Mouse (Mus musculus) c-Kit-positive CD71-negative TER-119-negative erythroid progenitor cells, embryonic 14.5 days (primary cell): ENCODE measurements around the gene Ciapin1.
A peak's percentile ranks its signal among the peaks of the same experiment; 100 is the strongest.
"Not testable (repeated sequence)": the region's sequence is repeated elsewhere in the genome, so short reads cannot be mapped to it uniquely, and the experiment has no call there.

Source experiments
- DNase-seq: peaks from one replicate; pipeline ENCODE4 v3.0.0-alpha.2; 2013; ENCODE audit warnings: low read depth

The Ciapin1 gene

DNA sequence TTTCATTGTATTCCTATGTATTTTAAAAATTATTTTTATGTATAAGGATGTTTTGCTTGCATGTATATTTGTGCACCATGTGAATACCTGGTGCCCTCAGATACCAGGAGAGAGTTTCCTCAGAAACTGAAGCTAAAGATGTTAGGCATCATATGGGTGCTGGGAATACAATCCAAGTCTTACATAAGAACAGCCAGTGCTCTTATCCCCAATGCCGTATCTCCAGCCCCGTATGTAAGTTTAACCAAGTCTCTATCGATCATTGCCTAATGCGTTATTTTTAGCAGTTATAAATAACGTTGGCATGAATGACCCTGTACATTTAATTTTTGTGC lies 18.8 kb upstream of the Ciapin1 start:
- no peak for DNase-seq

GRCm38 (mm10) chr8:94854761-94855160 lies 16.6 kb upstream of the Ciapin1 start:
- not testable (repeated sequence) for DNase-seq

DNA sequence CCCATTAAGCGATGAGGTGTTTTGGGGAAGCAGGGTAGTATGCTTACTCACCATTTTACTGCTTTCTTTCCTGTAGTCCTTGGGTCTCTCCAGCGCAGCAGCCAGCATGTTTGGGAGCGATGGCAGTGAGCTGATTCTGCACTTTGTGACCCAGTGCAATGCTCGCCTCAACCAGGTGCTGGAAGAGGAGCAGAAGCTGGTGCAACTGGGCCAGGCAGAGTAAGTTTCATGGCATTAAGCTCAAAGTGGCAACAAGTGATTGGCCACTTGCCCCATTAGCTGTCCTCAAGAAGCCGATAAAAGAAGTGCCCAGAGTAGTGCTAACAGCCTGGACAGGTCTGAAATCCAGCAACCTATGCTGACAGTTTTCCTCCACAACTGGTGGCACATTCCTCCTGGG lies 11.9 kb upstream of the Ciapin1 start:
- DNase-seq = no peak

- no peak for DNase-seq
These were observed 3.0 kb upstream of the Ciapin1 start for GRCm38 (mm10) chr8:94841183-94841582.

DNA sequence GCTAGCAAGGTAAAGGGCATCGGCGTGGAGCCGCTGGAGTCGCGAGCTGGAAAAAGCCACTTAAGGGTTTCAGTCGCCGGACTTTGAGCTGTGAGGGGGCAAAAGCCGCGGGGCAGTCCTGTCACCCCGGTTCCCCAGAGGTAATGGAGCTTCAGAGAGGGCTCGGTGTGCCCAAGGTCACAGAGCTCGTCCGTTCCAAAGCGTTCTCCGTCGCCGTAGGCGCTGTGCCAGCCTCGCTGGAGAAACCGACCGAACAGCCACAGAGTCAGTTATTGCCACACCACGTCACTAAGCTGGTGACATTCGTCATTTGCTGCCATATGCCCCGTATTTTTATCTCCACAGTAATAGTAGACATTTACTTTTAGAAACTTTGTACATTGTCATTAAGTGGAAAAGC lies 442 bp upstream of the Ciapin1 start:
- peak; percentile 34 for DNase-seq

DNA sequence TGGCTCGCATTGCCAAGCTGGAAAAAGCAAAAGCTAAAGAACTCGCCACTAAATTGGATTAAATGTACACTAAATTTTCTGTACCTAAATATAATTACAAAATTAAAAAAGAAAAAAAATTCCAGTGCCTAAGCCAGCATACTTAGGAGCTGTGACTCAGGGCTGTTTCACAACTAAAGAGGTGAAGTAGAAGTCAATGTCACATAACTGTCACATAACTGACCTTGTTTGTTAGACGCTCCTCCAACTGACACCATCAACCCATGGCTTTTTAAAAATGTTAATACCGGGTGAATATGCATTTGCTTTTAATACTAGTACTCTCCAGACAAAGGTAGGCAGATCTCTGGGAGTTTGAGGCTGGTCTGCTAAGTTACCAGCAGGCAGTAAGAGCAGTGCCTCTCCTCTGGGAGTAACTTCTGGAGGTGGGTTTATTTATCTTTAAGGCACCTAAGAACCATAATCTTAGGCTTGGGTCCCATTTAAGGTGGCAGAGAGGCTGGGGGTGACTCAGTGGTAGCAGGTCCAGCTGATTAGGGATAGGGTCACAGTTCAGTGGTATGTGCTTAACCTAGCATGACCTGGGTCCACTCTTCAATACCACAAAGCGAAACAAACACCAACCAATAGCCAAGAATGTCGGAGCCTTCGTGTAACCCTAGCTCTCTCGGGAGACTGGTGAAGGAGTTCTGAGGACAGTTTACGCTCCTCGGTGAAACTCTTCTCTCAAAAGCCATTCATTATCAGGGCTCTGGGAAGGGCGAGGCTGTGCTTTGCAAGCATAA lies 1.5 kb downstream of the Ciapin1 start:
- DNase-seq = no peak

DNA sequence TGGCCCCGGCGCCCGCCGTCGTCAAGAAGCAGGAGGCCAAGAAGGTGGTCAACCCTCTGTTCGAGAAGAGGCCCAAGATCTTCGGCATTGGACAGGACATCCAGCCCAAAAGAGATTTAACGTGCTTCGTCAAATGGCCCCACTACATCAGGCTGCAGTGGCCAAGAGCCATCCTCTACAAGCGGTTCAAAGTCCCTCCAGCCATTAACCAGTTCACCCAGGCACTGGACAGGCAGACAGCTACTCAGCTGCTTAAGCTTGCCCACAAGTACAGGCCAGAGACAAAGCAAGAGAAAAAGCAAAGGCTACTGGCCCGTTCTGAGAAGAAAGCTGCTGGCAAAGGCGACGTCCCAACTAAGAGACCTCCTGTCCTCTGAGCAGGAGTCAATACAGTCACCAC lies 2.4 kb downstream of the Ciapin1 start:
- DNase-seq = not testable (repeated sequence)

- DNase-seq = not testable (repeated sequence)
These were observed 4.2 kb downstream of the Ciapin1 start for GRCm38 (mm10) chr8:94833901-94834405.

DNA sequence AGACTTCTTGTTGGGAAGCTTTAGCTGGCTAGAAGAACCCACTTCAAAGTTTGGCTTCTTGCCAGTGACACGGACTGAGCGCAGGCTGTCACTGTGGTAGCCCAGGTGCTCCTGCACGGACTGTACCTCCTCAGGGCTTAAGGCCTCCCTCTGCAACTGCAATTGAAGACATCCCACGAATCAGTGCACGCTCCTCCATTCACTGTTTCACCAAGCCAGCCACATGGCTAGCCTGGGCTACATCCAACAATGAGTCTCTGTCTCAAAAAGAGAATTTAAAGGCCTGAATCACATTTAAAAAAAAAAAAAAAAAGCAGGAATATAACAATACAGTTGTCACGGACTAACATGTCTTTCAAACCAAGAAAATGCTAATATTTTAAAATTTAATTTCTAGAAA lies 9.9 kb downstream of the Ciapin1 start:
- no peak for DNase-seq

DNA sequence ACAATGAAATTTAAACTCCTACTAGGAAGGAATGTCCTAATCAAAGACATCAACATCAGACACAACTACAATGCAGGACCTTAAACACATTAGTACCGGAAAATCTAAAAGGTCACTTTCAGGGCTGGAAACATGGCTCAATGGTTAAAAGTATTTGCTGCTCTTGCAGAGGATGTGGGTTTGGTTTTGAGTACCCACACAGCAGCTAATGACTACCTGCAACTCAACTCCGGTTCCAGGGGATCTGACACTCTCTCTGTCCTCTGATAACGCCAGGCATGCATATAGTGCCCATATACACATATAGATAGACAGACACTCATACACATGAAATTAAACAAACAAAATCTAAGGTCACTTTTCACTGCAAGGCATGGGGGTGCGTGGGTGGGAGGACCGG lies 11.9 kb downstream of the Ciapin1 start:
- no peak for DNase-seq

DNA sequence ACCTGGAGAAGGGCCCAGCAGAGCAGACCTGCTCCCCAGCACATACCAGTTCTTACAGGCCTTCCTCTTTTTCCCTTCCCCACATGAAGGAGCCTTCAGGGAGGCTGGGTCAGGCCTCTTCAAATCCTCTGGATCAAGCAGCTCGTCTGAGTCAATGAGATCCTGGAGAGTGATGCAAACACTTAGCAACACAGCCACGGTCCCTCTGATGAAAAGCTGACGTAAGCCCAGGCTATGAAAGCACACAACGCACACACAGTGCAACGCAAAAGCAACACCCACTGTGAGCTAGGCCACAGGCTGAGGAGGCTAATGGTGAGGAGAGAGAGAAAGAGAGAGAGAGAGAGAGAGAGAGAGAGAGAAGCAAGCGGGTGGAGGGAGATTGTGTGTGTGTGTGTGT lies 13.0 kb downstream of the Ciapin1 start:
- DNase-seq = no peak

DNA sequence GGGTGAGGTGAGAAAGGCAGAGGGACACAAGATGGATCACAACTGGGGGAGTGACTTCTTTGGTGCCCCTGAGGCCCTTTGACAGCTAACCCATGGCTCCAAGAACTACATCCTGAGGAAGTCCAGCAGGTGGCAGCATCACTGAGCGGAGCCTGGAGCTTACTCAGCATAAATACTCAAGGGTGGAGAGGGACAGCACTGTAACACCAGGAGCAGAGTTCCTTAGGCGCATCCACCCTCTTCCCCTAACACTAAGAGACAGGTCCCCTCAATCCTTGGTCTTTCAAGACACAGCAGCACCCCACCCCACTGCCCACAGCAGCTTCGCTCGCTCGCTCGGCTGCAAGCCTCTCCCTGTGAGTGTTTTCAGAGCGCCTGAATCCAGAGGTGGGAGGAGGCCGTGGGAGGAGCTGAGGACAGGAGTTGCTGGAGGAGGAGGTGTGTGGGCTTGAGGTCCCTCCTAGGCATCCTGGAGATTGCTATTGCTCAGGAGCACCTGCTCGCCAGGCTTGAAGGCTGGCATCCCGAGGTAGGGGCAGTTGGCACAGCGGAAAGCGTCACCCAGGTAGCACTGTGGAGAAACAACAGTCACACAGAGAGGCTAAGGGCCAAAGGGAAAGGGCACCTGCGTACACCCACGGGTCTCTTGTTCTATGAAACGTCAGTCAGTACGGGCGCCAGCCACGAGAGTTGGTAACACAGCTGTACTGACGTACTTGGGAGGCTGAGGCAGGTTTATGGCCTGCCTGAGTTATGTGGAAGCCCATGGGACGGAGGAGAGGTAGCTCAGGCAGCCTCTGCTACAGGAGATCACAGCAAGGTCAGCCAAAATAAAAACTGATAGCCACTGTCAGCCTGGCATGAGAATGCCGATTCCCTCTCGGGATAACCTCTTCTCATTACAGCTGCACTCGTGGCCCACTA lies 15.3 kb downstream of the Ciapin1 start:
- DNase-seq = no peak

DNA sequence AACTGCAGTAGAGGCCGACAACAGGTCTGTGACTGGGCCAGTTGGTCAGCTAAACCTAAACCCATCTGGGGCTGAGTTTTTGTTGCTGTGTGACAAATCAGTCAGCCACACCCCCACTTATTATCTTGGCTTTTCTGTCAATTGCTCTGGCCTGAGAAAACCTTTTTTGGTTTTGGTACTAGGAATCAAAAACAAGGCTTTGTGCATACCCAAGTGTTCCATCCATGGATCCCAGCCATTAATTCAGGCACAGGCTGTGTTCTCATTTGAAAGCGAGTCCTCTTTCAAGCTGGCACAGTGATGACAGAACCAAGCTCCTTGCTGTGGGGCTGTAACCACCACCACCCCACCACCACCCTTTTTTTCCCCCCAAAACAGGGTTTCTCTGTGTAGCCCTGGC lies 16.8 kb downstream of the Ciapin1 start:
- DNase-seq = no peak

DNA sequence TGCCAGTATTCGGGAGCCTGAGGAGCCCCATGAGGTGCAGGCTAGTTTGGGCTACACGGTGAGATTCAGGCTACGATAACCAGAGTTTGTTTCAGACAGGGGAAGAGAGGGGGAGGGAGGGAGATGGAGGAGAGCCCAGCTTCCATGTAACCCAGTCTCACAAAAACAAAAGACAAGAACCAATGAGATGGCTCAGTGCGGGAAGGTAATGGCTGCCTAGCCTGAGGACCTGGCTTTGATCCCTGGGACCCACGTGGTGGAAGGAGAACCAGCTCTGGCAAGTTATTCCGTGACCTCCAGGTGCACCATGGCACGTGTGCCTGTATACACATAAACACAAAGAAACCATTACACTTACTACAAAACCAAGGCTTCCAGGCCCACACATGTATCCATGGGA lies 17.6 kb downstream of the Ciapin1 start:
- DNase-seq = no peak

GRCm38 (mm10) chr8:94819671-94820179 lies 18.4 kb downstream of the Ciapin1 start:
- no peak for DNase-seq

- DNase-seq = no peak
These were observed 20.2 kb downstream of the Ciapin1 start for GRCm38 (mm10) chr8:94817933-94818332.

GRCm38 (mm10) chr8:94814556-94814955 lies 23.6 kb downstream of the Ciapin1 start:
- DNase-seq = no peak

- peak; percentile 91 for DNase-seq
These were observed 25.5 kb downstream of the Ciapin1 start for GRCm38 (mm10) chr8:94812645-94813098.

DNA sequence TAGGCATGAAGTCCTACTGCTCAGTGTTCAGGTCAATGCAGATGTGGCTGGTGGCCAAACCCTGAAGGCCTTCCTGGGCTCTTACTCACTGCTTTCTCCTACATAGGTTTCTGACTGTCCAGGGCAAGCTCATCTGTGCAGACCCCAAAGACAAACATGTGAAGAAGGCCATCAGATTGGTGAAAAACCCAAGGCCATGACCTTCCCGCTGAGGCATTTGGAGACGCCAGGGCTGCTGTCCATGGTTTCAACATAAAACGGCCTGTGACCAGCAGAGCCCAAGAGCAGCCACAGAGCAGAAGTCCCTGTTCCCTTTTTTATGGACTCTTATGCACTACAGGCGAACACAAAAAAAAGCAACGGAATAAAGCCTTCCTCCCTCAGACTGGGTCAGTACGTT lies 26.5 kb downstream of the Ciapin1 start:
- DNase-seq = no peak

- DNase-seq = no peak
These were observed 27.3 kb downstream of the Ciapin1 start for GRCm38 (mm10) chr8:94810855-94811254.

- DNase-seq = no peak
These were observed 28.0 kb downstream of the Ciapin1 start, which contains the start of gene Ccl17 for GRCm38 (mm10) chr8:94810153-94810552. Gene Ccl17 (plus strand): TSS chr8:94810453.

- no peak for DNase-seq
These were observed 29.8 kb downstream of the Ciapin1 start for GRCm38 (mm10) chr8:94808372-94808771.

- no peak for DNase-seq
These were observed 30.7 kb downstream of the Ciapin1 start for GRCm38 (mm10) chr8:94807506-94807905.
